Mouse (Mus musculus) embryonic fibroblast, embryonic 13.5 days (primary cell): Measurements from ENCODE around the gene Dst. TPM values are rescaled to one million over a fixed set of nuclear protein-coding genes. Genes with fewer than 3 reads are reported as not detected.

Experiments
- H3K27ac ChIP-seq: 2 replicates; pipeline ENCODE4 v1.5.1; 2012; ENCODE audit warnings: low read length, control low read depth, inconsistent platforms; ENCODE audit not compliant: insufficient read depth
- H3K4me1 ChIP-seq: 2 replicates; pipeline ENCODE4 v1.6.1; 2011; ENCODE audit warnings: low read length; ENCODE audit not compliant: control insufficient read depth, insufficient read depth
- H3K4me3 ChIP-seq: 2 replicates; pipeline ENCODE4 v1.5.1; 2011; ENCODE audit warnings: mild to moderate bottlenecking, control low read depth, low read length; ENCODE audit not compliant: insufficient read depth
- CTCF ChIP-seq: IDR thresholded peaks from 2 replicates; pipeline ENCODE4 v1.5.1; 2011; ENCODE audit warnings: mild to moderate bottlenecking, control low read depth, low read length, moderate library complexity, borderline replicate concordance; ENCODE audit not compliant: insufficient read depth
- POLR2A ChIP-seq: IDR thresholded peaks from 2 replicates; pipeline ENCODE4 v1.6.1; 2011; ENCODE audit warnings: low read depth, mild to moderate bottlenecking, control low read depth, low read length, moderate library complexity
- polyA plus RNA-seq: library from polyadenylated mRNA; stranded (reverse); fragments of >200 nt; gene quantifications from 2 replicates; pipeline ENCODE4 v1.2.4, GENCODE M21; 2011; ENCODE audit warnings: low read depth; ENCODE audit not compliant: missing spikeins, insufficient read length

Dst gene
- polyA plus RNA-seq, 1 experiment = 101 TPM

GRCm38 (mm10) chr1:34220094-34220601, 312.1 kb downstream of the Dst start:
- Histone ChIP-seq H3K27ac (no peak overlapping the region), H3K4me1 (no peaks in the 10 kb centered on the region), H3K4me3 (no peak overlapping the region)
- TF ChIP-seq CTCF (no peak), POLR2A (no peak)

- Histone ChIP-seq H3K4me3 (no peak overlapping the region), H3K4me1 (no peaks in the 10 kb centered on the region), H3K27ac (no peak overlapping the region)
- no peak for TF ChIP-seq POLR2A
- TF ChIP-seq CTCF = no peak
These were observed 315.8 kb downstream of the Dst start for GRCm38 (mm10) chr1:34223866-34224265.

- TF ChIP-seq CTCF (no peak), POLR2A (no peak)
- H3K4me1 ChIP-seq = no peaks in the 10 kb centered on the region
- no peak overlapping the region for H3K27ac ChIP-seq
- H3K4me3 ChIP-seq = no peak overlapping the region
These were observed 319.7 kb downstream of the Dst start for GRCm38 (mm10) chr1:34227676-34228075.

- peaks cover 4% of the 10 kb centered on the region for H3K4me1 ChIP-seq
- TF ChIP-seq POLR2A (no peak), CTCF (no peak)
- H3K27ac ChIP-seq = no peak overlapping the region
- no peak overlapping the region for H3K4me3 ChIP-seq
These were observed 323.0 kb downstream of the Dst start for GRCm38 (mm10) chr1:34231041-34231440.

GRCm38 (mm10) chr1:34236254-34236723, 328.3 kb downstream of the Dst start:
- Histone ChIP-seq H3K4me1 (peaks cover 8% of the 10 kb centered on the region), H3K4me3 (peak overlapping the region; percentile 57), H3K27ac (peak overlapping the region; percentile 73)
- TF ChIP-seq POLR2A (peak; percentile 67), CTCF (no peak)

- peak overlapping the region; percentile 57 for H3K4me3 ChIP-seq
These were observed 329.2 kb downstream of the Dst start for GRCm38 (mm10) chr1:34237211-34237610.

GRCm38 (mm10) chr1:34237689-34238091, 329.7 kb downstream of the Dst start:
- Histone ChIP-seq H3K4me1 (peaks cover 8% of the 10 kb centered on the region), H3K4me3 (peak overlapping the region; percentile 57; the same call in 1 of the 2 replicates)
- no peak for TF ChIP-seq CTCF
- TF ChIP-seq POLR2A = no peak

More at GRCm38 (mm10) chr1:34237211-34237610, 329.2 kb downstream of the Dst start:
- Histone ChIP-seq H3K27ac (no peak overlapping the region), H3K4me1 (peaks cover 8% of the 10 kb centered on the region)
- no peak for TF ChIP-seq CTCF

GRCm38 (mm10) chr1:34238231-34238630, 330.2 kb downstream of the Dst start:
- Histone ChIP-seq H3K4me3 (no peak overlapping the region), H3K4me1 (peaks cover 8% of the 10 kb centered on the region), H3K27ac (no peak overlapping the region)
- no peak for TF ChIP-seq CTCF
- no peak for TF ChIP-seq POLR2A

More at GRCm38 (mm10) chr1:34237689-34238091, 329.7 kb downstream of the Dst start:
- H3K27ac ChIP-seq = no peak overlapping the region

- Histone ChIP-seq H3K4me1 (no peaks in the 10 kb centered on the region), H3K27ac (no peak overlapping the region), H3K4me3 (no peak overlapping the region)
- TF ChIP-seq CTCF (no peak), POLR2A (no peak)
These were observed 336.7 kb downstream of the Dst start for GRCm38 (mm10) chr1:34244678-34245077.

- H3K4me1 ChIP-seq = no peaks in the 10 kb centered on the region
- no peak for TF ChIP-seq CTCF
- no peak for TF ChIP-seq POLR2A
- no peak overlapping the region for H3K27ac ChIP-seq
- no peak overlapping the region for H3K4me3 ChIP-seq
These were observed 338.1 kb downstream of the Dst start for GRCm38 (mm10) chr1:34245951-34246641.

- TF ChIP-seq POLR2A = no peak
- no peak for TF ChIP-seq CTCF
- no peaks in the 10 kb centered on the region for H3K4me1 ChIP-seq
- no peak overlapping the region for H3K4me3 ChIP-seq
- no peak overlapping the region for H3K27ac ChIP-seq
These were observed 338.6 kb downstream of the Dst start for GRCm38 (mm10) chr1:34246642-34246987.
